Mouse (Mus musculus): ENCODE data around the gene Adgrg1. TPM values are rescaled to one million over a fixed set of nuclear protein-coding genes. Genes with fewer than 3 reads are reported as not detected.

Adgrg1 gene
- total and polyA plus RNA-seq, 2 experiments: 0.55 to 4.2 TPM

DNA sequence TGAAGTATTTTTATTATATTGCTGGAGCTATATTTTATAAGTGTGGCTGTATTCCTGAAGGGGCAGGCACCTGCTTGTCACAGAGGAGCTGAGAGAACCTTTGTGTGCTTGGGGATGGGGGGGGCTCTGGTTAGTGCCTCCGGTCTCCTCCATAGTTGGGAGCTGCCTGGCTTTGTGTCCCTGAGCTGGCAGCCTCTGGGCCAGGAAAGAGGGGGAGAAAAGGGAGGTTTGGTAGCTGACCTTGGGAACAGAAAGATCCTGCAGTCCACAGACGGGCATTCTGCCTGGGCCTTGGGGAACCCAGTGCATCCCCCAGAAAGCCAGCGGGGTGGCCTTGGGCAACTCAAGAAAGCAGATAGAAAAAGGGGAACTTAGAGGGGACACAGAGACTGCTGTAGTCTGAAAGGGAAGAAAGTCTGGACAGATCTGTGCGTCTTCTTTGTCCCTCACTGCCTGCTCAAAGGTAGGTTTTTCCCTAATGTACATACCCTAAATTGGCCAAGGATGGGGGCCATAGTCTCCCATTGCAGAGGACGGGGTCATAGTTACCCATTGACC, 20.9 kb downstream of the Adgrg1 start:
- TF ChIP-seq CTCF (IDR thresholded peaks at IDR 0.05; ENCODE audit: low read depth, low read length) (no peak), POLR2A (IDR thresholded peaks at IDR 0.05; ENCODE audit: extremely low read depth, insufficient read depth, low read length) (no peak)
- Histone ChIP-seq H3K79me2 (ENCODE audit: control insufficient read depth, insufficient read depth, low read length) (no peaks in the 10 kb centered on the region), H3K4me1 (ENCODE audit: control insufficient read depth, insufficient read depth, low read length) (peaks cover 8% of the 10 kb centered on the region), H3K27ac (replicated peaks; ENCODE audit: insufficient read depth, low read depth, low read length) (no peak overlapping the region), H3K27me3 (ENCODE audit: control insufficient read depth, insufficient read depth, low read length) (no peaks in the 10 kb centered on the region), H3K9ac (ENCODE audit: low read depth, low read length) (no peak overlapping the region), H3K36me3 (ENCODE audit: control insufficient read depth, insufficient read depth, low read length) (no peaks in the 10 kb centered on the region), H3K4me3 (ENCODE audit: insufficient read depth, low read depth, low read length) (no peak overlapping the region)
- WGBS: 84% methylated on average over 5 of the region's 5 CpGs
- DNase-seq (ENCODE audit: extremely low read depth, low read depth, low spot score): no peak

DNA sequence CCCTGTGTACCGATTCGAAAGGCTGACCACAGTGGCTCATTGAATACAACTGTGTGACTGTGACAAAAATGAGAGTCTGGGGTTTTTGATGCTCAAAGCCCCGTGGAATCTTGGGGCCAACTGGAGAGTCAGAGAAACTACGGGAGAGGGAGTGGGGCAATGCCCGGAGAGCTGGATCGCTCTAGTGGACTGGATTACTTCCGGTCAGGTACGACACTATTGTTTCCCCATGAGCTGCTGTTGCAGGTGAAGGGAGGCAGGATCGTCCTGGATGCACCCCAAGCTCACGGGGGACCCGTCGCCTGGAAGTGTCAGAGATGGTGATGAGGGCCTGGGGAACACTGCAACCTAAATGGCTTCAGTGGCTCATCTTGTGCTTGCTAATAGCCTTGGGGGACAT, 21.5 kb downstream of the Adgrg1 start:
- no peaks in the 10 kb centered on the region for H3K27me3 ChIP-seq (ENCODE audit: control insufficient read depth, insufficient read depth, low read length)
- WGBS: 91% methylated on average over 12 of the region's 12 CpGs
- TF ChIP-seq POLR2A (IDR thresholded peaks at IDR 0.05; ENCODE audit: extremely low read depth, insufficient read depth, low read length) (no peak), CTCF (IDR thresholded peaks at IDR 0.05; ENCODE audit: low read depth, low read length) (no peak)
- no peak overlapping the region for H3K4me3 ChIP-seq (ENCODE audit: insufficient read depth, low read depth, low read length)
- no peaks in the 10 kb centered on the region for H3K36me3 ChIP-seq (ENCODE audit: control insufficient read depth, insufficient read depth, low read length)
- H3K4me1 ChIP-seq (ENCODE audit: control insufficient read depth, insufficient read depth, low read length): peaks cover 11% of the 10 kb centered on the region
- no peaks in the 10 kb centered on the region for H3K79me2 ChIP-seq (ENCODE audit: control insufficient read depth, insufficient read depth, low read length)
- DNase-seq (ENCODE audit: extremely low read depth, low read depth, low spot score): no peak
- no peak overlapping the region for H3K27ac ChIP-seq (replicated peaks; ENCODE audit: insufficient read depth, low read depth, low read length)
- no peak overlapping the region for H3K9ac ChIP-seq (ENCODE audit: low read depth, low read length)

DNA sequence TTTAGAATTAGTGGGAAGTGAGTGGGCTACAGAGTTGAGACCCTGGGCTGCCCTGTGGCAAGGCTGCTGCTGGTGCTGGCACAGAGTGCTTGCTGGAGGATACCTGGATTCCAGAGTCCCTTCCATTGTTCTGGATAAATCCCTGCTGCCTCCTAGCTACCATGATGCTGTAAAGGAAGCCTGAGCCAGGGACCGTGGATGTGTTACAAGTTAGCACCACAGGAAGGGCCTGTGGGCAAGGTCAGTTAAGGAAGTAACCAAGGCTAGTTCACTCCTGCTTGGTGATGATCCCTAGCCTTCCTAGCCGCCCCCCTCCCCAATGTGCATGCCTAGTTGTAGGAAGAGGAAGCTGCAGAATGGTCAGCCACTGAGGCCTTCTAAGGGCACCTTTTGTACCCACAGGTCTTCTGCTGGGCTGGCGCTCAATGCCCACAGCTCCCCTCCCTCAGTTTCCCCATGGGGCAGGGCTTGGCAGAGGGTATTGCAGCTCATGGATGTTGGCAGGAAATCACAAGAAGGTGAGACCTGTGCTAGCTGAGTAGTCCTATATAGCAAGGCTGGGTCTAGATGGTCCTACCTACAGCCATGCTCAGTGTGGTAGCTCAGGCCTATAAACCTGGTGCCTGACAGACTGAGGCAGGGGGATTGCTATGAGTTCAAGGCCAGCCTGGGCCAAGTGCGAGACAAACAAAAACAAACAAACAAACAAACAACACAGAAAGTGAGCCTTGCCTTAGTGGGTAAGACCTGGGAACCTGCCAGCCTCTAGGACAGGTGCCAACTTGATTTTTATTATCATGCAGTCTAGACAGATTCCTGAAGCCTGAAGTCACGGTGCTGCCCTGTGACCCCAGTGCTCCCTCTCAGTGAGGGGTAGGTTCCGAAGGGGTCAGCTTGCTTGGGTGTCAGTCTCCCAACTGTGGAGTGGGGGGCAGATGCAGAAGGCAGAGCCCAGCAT, 22.6 kb downstream of the Adgrg1 start:
- Histone ChIP-seq H3K4me3 (ENCODE audit: insufficient read depth, low read depth, low read length) (no peak overlapping the region), H3K27ac (replicated peaks; ENCODE audit: insufficient read depth, low read depth, low read length) (no peak overlapping the region), H3K27me3 (ENCODE audit: control insufficient read depth, insufficient read depth, low read length) (no peaks in the 10 kb centered on the region), H3K9ac (ENCODE audit: low read depth, low read length) (no peak overlapping the region), H3K79me2 (ENCODE audit: control insufficient read depth, insufficient read depth, low read length) (no peaks in the 10 kb centered on the region), H3K36me3 (ENCODE audit: control insufficient read depth, insufficient read depth, low read length) (no peaks in the 10 kb centered on the region), H3K4me1 (ENCODE audit: control insufficient read depth, insufficient read depth, low read length) (peaks cover 11% of the 10 kb centered on the region)
- no peak for TF ChIP-seq POLR2A (IDR thresholded peaks at IDR 0.05; ENCODE audit: extremely low read depth, insufficient read depth, low read length)
- no peak for TF ChIP-seq CTCF (IDR thresholded peaks at IDR 0.05; ENCODE audit: low read depth, low read length)
- no peak for DNase-seq (ENCODE audit: extremely low read depth, low read depth, low spot score)
- 66% methylated on average over 6 of the region's 6 CpGs for WGBS

DNA sequence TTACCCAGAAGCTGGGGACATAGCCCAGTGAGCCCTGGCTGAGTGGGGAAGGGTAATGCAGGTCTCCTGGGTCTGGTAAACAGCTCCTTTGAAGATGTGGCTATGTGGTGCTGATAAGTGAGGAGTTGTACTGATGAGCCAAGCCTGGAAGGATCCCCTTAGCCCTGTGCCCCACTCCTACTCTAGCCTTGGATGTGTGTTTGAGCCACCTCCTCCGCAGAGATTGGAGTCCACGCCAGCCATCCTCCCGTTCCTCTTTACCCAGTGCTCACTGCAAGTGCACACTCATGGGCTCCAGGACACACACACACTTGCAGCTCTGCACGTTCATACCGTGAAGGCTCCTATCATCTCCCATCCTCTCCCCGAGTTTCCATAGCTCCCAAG, 23.3 kb downstream of the Adgrg1 start:
- no peak for TF ChIP-seq POLR2A (IDR thresholded peaks at IDR 0.05; ENCODE audit: extremely low read depth, insufficient read depth, low read length)
- TF ChIP-seq CTCF (IDR thresholded peaks at IDR 0.05; ENCODE audit: low read depth, low read length): no peak
- H3K27ac ChIP-seq (replicated peaks; ENCODE audit: insufficient read depth, low read depth, low read length): peak overlapping the region; percentile 27; the same call in 1 of the 2 replicates
- no peak for DNase-seq (ENCODE audit: extremely low read depth, low read depth, low spot score)
- peaks cover 8% of the 10 kb centered on the region for H3K4me1 ChIP-seq (ENCODE audit: control insufficient read depth, insufficient read depth, low read length)
- H3K9ac ChIP-seq (ENCODE audit: low read depth, low read length): no peak overlapping the region
- no peak overlapping the region for H3K4me3 ChIP-seq (ENCODE audit: insufficient read depth, low read depth, low read length)
- H3K36me3 ChIP-seq (ENCODE audit: control insufficient read depth, insufficient read depth, low read length): no peaks in the 10 kb centered on the region
- H3K79me2 ChIP-seq (ENCODE audit: control insufficient read depth, insufficient read depth, low read length): no peaks in the 10 kb centered on the region
- H3K27me3 ChIP-seq (ENCODE audit: control insufficient read depth, insufficient read depth, low read length): no peaks in the 10 kb centered on the region
- 72% methylated on average over 6 of the region's 6 CpGs for WGBS

DNA sequence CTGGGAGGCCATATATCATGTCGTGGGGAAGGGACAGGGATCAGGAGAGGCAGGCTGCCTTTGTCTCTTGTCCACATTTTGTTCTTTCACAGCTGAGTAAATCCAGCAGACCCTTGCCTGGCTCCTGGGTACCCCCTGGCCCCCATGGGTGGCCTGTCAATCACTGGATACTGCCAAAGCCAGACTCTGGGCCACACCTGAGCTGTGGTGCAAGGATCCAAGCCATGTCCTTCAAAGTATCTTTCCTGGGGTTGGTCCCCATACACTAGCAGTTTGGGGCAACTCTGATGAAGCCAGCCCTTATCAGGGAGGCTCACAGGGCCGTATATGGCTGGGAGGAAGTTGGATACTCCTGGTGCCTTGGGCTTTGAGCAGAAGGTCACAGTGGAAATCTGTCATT, 23.9 kb downstream of the Adgrg1 start:
- no peaks in the 10 kb centered on the region for H3K27me3 ChIP-seq (ENCODE audit: control insufficient read depth, insufficient read depth, low read length)
- TF ChIP-seq POLR2A (IDR thresholded peaks at IDR 0.05; ENCODE audit: extremely low read depth, insufficient read depth, low read length): no peak
- no peak for TF ChIP-seq CTCF (IDR thresholded peaks at IDR 0.05; ENCODE audit: low read depth, low read length)
- WGBS: 68% methylated on average over 2 of the region's 2 CpGs
- H3K4me3 ChIP-seq (ENCODE audit: insufficient read depth, low read depth, low read length): no peak overlapping the region
- DNase-seq (ENCODE audit: extremely low read depth, low read depth, low spot score): no peak
- 0 out of 2 replicates have a peak overlapping the region, but pooled peaks have one; percentile 10 for H3K27ac ChIP-seq (replicated peaks; ENCODE audit: insufficient read depth, low read depth, low read length)
- no peak overlapping the region for H3K9ac ChIP-seq (ENCODE audit: low read depth, low read length)
- H3K4me1 ChIP-seq (ENCODE audit: control insufficient read depth, insufficient read depth, low read length): peaks cover 8% of the 10 kb centered on the region
- H3K79me2 ChIP-seq (ENCODE audit: control insufficient read depth, insufficient read depth, low read length): no peaks in the 10 kb centered on the region
- H3K36me3 ChIP-seq (ENCODE audit: control insufficient read depth, insufficient read depth, low read length): no peaks in the 10 kb centered on the region

DNA sequence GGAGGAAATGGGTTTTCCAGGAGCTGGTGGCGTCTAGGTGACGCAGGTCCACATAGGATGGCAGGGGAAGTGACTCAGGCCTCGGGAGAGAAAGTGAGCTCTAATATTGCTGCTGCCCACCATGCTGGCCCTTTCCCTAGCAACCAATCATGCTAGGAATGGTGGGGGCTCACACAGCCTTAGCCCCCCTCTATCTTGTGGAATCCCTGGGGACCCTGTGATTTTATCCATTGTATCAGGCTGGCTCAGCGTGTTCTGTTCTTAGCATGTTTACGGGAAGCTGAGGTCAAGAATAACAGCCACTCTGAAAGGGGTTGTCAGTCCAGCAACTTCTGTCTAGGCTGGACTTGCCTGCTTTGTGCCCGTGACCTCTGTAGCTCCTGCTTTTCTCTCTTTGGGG, 24.5 kb downstream of the Adgrg1 start:
- no peak for TF ChIP-seq POLR2A (IDR thresholded peaks at IDR 0.05; ENCODE audit: extremely low read depth, insufficient read depth, low read length)
- TF ChIP-seq CTCF (IDR thresholded peaks at IDR 0.05; ENCODE audit: low read depth, low read length): no peak
- Histone ChIP-seq H3K9ac (ENCODE audit: low read depth, low read length) (no peak overlapping the region), H3K27me3 (ENCODE audit: control insufficient read depth, insufficient read depth, low read length) (no peaks in the 10 kb centered on the region), H3K79me2 (ENCODE audit: control insufficient read depth, insufficient read depth, low read length) (no peaks in the 10 kb centered on the region), H3K4me3 (ENCODE audit: insufficient read depth, low read depth, low read length) (no peak overlapping the region), H3K27ac (replicated peaks; ENCODE audit: insufficient read depth, low read depth, low read length) (peak overlapping the region; percentile 71), H3K36me3 (ENCODE audit: control insufficient read depth, insufficient read depth, low read length) (no peaks in the 10 kb centered on the region), H3K4me1 (ENCODE audit: control insufficient read depth, insufficient read depth, low read length) (peaks cover 8% of the 10 kb centered on the region)
- DNase-seq (ENCODE audit: extremely low read depth, low read depth, low spot score): no peak
- WGBS: 77% methylated on average over 6 of the region's 6 CpGs
